Mouse (Mus musculus): ENCODE data around the gene Sema4b. TPM values are rescaled to one million over a fixed set of nuclear protein-coding genes. Genes with fewer than 3 reads are reported as not detected.

Gene Sema4b
- total and polyA plus RNA-seq, 3 experiments = 10.5 to 11.4 (median 10.5) TPM

DNA sequence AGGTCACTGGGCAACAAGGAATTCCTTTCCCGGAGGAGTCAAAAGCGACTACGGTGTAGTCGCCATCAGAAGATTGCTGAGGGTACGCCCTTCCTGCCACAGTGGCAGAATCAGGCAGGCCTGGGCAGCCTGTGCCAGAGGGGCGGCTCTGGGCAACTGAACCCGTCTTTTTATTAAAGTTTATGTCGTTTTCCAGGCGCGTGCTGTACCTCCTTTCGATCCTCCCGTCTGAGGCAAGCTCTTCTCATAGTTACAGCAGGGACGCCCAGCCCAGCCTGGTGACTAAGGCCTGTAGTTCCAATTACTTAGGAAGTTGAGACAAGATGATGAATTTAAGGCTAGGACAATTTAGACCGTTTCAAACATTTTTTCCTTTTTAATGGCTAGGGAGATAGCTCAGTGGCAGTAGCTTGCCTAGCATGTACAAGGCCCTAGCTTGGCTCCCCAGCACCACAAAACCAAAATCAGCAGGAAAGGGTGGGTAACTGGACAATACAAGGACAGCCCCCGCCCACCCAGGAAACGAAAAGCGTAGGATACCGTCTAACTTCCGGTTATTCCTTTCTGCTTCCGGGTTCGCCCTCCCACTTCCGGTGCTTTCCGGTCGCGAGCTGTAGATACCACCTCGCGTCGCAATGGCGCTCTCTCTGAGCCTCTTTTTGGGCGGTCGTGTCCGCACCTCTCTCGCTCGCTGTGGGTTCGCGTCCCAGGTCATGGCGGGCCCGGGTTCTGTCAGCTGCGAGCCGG is 74.2 kb downstream of the Sema4b start, which contains the start of gene Ngrn:
Ngrn (plus strand) TSS at position 591 of the 747 bp plus-strand sequence.
- H3K9ac ChIP-seq (ENCODE audit: low read depth, low read length) = peak within 1 kb of the TSS; percentile 87
- H3K36me3 ChIP-seq (ENCODE audit: control insufficient read depth, insufficient read depth, low read length) = no peaks in the 10 kb centered on the region
- no peaks in the 10 kb centered on the region for H3K27me3 ChIP-seq (ENCODE audit: control insufficient read depth, insufficient read depth, low read length)
- H3K79me2 ChIP-seq (replicated peaks; ENCODE audit: control insufficient read depth, insufficient read depth, low read length) = no peaks in the 10 kb centered on the region
- 22% methylated on average over 40 of the region's 40 CpGs for WGBS
- peak; percentile 16; the same call in 1 of the 2 replicates for TF ChIP-seq CTCF (IDR thresholded peaks at IDR 0.05)
- peak; percentile 91 for TF ChIP-seq POLR2A (IDR thresholded peaks at IDR 0.05; ENCODE audit: insufficient read depth, low read depth, low read length)
- peak; percentile 76; the same call in 1 of the 2 replicates for TF ChIP-seq EP300 (IDR thresholded peaks at IDR 0.05; ENCODE audit: insufficient read depth, low read depth, low read length)
- peak within 1 kb of the TSS; percentile 85 for H3K27ac ChIP-seq
- H3K4me1 ChIP-seq (ENCODE audit: control insufficient read depth, insufficient read depth, low read length) = peaks cover 2% of the 10 kb centered on the region; the same call in 1 of the 2 replicates
- H3K4me3 ChIP-seq = peak within 1 kb of the TSS; percentile 89
- DNase-seq = peak; percentile 87 to 89
- intact Hi-C loops (cut with DNase I) = loop anchor here (1.0 kb wide), 1 partner anchor 9 kb away; the partner anchor contains the start of gene Vps33b

DNA sequence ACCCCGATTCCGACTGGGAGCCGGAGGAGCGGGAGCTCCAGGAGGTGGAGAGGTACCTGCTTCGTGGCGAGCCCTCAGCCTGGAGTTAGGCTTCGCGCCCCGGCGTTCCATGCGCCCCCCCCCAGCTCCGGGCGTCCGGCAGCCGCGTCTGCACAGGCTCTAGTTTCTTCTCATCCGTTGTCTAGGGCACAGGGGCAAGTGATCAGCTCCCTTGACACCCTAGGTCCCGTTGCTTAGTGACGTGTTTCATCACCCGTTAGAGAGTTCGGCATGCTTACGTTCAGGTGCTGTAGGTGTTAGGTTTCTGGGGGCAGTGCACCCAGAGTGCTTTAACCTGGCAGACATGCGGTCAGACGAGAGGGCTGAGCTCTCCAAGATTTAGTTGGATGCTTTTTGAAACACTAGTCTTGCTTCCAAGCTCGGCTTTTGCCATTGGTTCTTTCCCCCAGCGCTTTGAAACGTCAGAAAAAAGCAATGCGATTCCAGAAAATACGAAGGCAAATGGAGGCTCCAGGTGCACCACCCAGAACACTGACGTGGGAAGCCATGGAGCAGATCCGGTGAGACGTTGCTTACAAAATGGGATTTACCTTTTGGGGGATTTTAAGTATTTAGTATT is 74.8 kb downstream of the Sema4b start:
- Histone ChIP-seq H3K9ac (ENCODE audit: low read depth, low read length) (peak overlapping the region; percentile 87), H3K36me3 (ENCODE audit: control insufficient read depth, insufficient read depth, low read length) (no peaks in the 10 kb centered on the region), H3K4me3 (peak overlapping the region; percentile 89), H3K79me2 (replicated peaks; ENCODE audit: control insufficient read depth, insufficient read depth, low read length) (no peaks in the 10 kb centered on the region), H3K27ac (peak overlapping the region; percentile 85), H3K27me3 (ENCODE audit: control insufficient read depth, insufficient read depth, low read length) (no peaks in the 10 kb centered on the region), H3K4me1 (ENCODE audit: control insufficient read depth, insufficient read depth, low read length) (peaks cover 2% of the 10 kb centered on the region; the same call in 1 of the 2 replicates)
- intact Hi-C loops (cut with DNase I) = loop anchor here (1.0 kb wide), 1 partner anchor 8 kb away; the partner anchor contains the start of gene Vps33b
- DNase-seq = no peak
- TF ChIP-seq EP300 (IDR thresholded peaks at IDR 0.05; ENCODE audit: insufficient read depth, low read depth, low read length) = no peak
- no peak for TF ChIP-seq CTCF (IDR thresholded peaks at IDR 0.05)
- no peak for TF ChIP-seq POLR2A (IDR thresholded peaks at IDR 0.05; ENCODE audit: insufficient read depth, low read depth, low read length)
- WGBS = under 1% methylated on average over 32 of the region's 32 CpGs

DNA sequence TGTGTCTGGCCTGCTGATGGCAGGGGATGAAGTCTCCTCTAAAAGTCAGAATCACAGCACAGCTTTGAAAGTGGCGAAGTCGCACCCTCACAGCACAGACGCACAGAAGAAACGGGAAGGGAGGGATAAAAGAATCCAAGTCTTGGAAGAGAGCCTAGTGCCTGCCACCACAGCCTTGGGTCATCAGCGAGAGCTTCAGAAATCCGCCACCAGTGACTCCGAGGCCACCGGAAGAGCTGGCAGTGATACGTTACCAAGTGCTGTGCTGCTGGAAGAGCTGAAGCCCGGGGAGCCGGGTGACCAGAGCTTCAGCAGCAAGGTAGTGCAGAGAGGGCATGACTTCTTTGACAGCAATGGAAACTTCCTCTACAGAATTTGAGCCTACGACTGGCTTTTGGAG is 78.0 kb downstream of the Sema4b start:
- H3K9ac ChIP-seq (ENCODE audit: low read depth, low read length) = no peak overlapping the region
- no peaks in the 10 kb centered on the region for H3K27me3 ChIP-seq (ENCODE audit: control insufficient read depth, insufficient read depth, low read length)
- H3K4me3 ChIP-seq = no peak overlapping the region
- H3K4me1 ChIP-seq (ENCODE audit: control insufficient read depth, insufficient read depth, low read length) = peaks cover 3% of the 10 kb centered on the region
- H3K79me2 ChIP-seq (replicated peaks; ENCODE audit: control insufficient read depth, insufficient read depth, low read length) = no peaks in the 10 kb centered on the region
- WGBS = 87% methylated on average over 12 of the region's 12 CpGs
- no peak for DNase-seq
- intact Hi-C loops (cut with DNase I) = no loop called here
- no peak for TF ChIP-seq POLR2A (IDR thresholded peaks at IDR 0.05; ENCODE audit: insufficient read depth, low read depth, low read length)
- TF ChIP-seq EP300 (IDR thresholded peaks at IDR 0.05; ENCODE audit: insufficient read depth, low read depth, low read length) = no peak
- TF ChIP-seq CTCF (IDR thresholded peaks at IDR 0.05) = no peak
- no peaks in the 10 kb centered on the region for H3K36me3 ChIP-seq (ENCODE audit: control insufficient read depth, insufficient read depth, low read length)
- H3K27ac ChIP-seq = no peak overlapping the region

DNA sequence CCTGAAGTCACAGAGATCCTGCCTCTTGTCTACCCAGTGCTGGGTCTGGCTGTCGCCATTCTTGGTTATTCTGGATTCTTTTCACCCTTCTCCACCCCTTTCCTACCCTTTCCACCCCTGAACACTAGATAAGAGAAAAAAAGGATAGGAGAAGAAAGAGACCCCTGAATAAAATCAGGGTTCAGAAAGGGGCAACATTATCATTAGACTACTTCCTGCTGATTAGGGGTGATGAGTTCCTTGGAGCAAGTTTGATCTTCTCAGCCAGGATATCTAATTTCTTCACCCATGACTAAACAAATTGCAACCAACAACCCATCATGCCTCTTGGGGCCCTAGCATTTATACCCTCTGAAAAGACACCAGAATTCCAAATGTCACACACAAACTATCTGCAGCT is 81.1 kb downstream of the Sema4b start:
- Histone ChIP-seq H3K27me3 (ENCODE audit: control insufficient read depth, insufficient read depth, low read length) (no peaks in the 10 kb centered on the region), H3K27ac (no peak overlapping the region), H3K79me2 (replicated peaks; ENCODE audit: control insufficient read depth, insufficient read depth, low read length) (no peaks in the 10 kb centered on the region), H3K36me3 (ENCODE audit: control insufficient read depth, insufficient read depth, low read length) (no peaks in the 10 kb centered on the region), H3K9ac (ENCODE audit: low read depth, low read length) (no peak overlapping the region), H3K4me3 (no peak overlapping the region), H3K4me1 (ENCODE audit: control insufficient read depth, insufficient read depth, low read length) (peaks cover 2% of the 10 kb centered on the region)
- 63% methylated on average over 1 of the region's 1 CpGs for WGBS
- no peak for DNase-seq
- intact Hi-C loops (cut with DNase I) = no loop called here
- TF ChIP-seq POLR2A (IDR thresholded peaks at IDR 0.05; ENCODE audit: insufficient read depth, low read depth, low read length) (no peak), EP300 (IDR thresholded peaks at IDR 0.05; ENCODE audit: insufficient read depth, low read depth, low read length) (no peak)

DNA sequence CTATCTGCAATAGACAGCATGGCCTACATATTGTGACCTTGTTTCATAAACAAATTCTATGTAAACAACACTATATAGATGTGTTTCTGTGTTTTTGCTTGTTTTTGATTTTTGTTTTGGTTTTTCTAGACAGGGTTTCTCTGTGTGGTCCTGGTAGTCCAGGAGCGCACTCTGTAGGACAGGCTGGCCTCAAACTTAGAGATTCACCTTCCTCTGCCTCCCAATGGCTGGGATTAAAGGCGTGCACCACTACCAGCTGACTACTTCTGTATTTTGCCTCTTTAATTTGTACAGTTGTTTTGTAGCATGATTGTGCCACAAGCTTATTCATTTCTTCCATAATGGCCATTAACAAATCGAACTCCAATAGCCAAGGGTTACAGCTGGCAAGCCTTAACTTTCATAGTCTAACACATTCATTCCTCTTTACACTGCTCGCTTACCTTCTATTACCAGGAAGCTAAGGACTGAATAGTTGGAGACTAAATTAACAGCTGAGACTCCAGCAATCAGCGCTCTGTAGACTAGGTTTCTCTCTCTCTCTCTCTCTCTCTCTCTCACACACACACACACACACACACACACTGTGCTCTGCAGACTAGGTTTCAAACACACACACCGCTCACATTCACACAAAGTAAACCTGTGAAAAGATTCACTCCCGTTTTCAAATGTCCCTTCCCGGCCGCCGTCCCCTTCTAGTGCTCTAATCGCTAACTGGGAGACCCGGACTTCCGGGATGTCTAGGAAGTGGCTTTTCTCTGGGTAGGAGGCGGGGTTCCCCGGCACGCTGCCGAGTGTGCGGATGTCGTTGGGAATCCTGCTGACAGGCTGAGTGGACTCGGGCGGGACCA is 82.5 kb downstream of the Sema4b start, which contains the start of gene Vps33b:
Vps33b (plus strand) TSS at position 753 of the 854 bp plus-strand sequence.
- DNase-seq = peak; percentile 95 to 96
- peaks cover 2% of the 10 kb centered on the region for H3K4me1 ChIP-seq (ENCODE audit: control insufficient read depth, insufficient read depth, low read length)
- H3K4me3 ChIP-seq = peak within 1 kb of the TSS; percentile 92
- intact Hi-C loops (cut with DNase I) = loop anchor here (1.0 kb wide), 1 partner anchor 8 kb away; the partner anchor contains the start of gene Ngrn
- H3K79me2 ChIP-seq (replicated peaks; ENCODE audit: control insufficient read depth, insufficient read depth, low read length) = no peaks in the 10 kb centered on the region
- peak within 1 kb of the TSS; percentile 45 for H3K27ac ChIP-seq
- no peaks in the 10 kb centered on the region for H3K36me3 ChIP-seq (ENCODE audit: control insufficient read depth, insufficient read depth, low read length)
- peak within 1 kb of the TSS; percentile 78 for H3K9ac ChIP-seq (ENCODE audit: low read depth, low read length)
- no peaks in the 10 kb centered on the region for H3K27me3 ChIP-seq (ENCODE audit: control insufficient read depth, insufficient read depth, low read length)
- WGBS = 3% methylated on average over 21 of the region's 21 CpGs
- TF ChIP-seq EP300 (IDR thresholded peaks at IDR 0.05; ENCODE audit: insufficient read depth, low read depth, low read length) (peak; percentile 42; the same call in 1 of the 2 replicates), CTCF (IDR thresholded peaks at IDR 0.05) (no peak), POLR2A (IDR thresholded peaks at IDR 0.05; ENCODE audit: insufficient read depth, low read depth, low read length) (peak; percentile 58)
